Mouse (Mus musculus) midbrain, embryonic 16.5 days (tissue): ENCODE results near the gene Gm364. TPM values are rescaled to one million over a fixed set of nuclear protein-coding genes. Genes with fewer than 3 reads are reported as not detected.

ENCODE experiments used
- ATAC-seq: fragments of 200-750 bp; cut with Nextera tagmentation; 2 replicates; pipeline ENCODE4 v1.8.0; 2017; ENCODE audit warnings: moderate TSS enrichment
- H3K27ac ChIP-seq: fragments of 300-500 bp; sonication (generic); 2 replicates; pipeline ENCODE4 v1.5.1; 2014; ENCODE audit warnings: mild to moderate bottlenecking, low read length, mixed read lengths
- H3K27me3 ChIP-seq: fragments of 300-500 bp; sonication (generic); 2 replicates; pipeline ENCODE4 v1.6.1; 2014; ENCODE audit warnings: low read depth, low read length, mixed read lengths; ENCODE audit not compliant: control insufficient read depth, insufficient read depth
- H3K36me3 ChIP-seq: fragments of 300-500 bp; sonication (generic); 2 replicates; pipeline ENCODE4 v1.6.1; 2014; ENCODE audit warnings: mild to moderate bottlenecking, low read length, moderate library complexity, mixed read lengths; ENCODE audit not compliant: control insufficient read depth, insufficient read depth
- H3K4me1 ChIP-seq: fragments of 300-500 bp; sonication (generic); 2 replicates; pipeline ENCODE4 v1.6.1; 2014; ENCODE audit warnings: mild to moderate bottlenecking, low read length, mixed read lengths; ENCODE audit not compliant: control insufficient read depth, insufficient read depth
- H3K4me2 ChIP-seq: fragments of 300-500 bp; sonication (generic); 2 replicates; pipeline ENCODE4 v1.6.1; 2014; ENCODE audit warnings: mild to moderate bottlenecking, low read length, mixed read lengths
- H3K4me3 ChIP-seq: fragments of 300-500 bp; sonication (generic); 2 replicates; pipeline ENCODE4 v1.5.1; 2014; ENCODE audit warnings: low read depth, mild to moderate bottlenecking, low read length, moderate library complexity, mixed read lengths
- H3K9ac ChIP-seq: fragments of 300-500 bp; sonication (generic); 2 replicates; pipeline ENCODE4 v1.6.1; 2014; ENCODE audit warnings: low read depth, low read length, mixed read lengths
- H3K9me3 ChIP-seq: fragments of 300-500 bp; sonication (generic); replicated peaks from 2 replicates; pipeline ENCODE4 v1.6.1; 2014; ENCODE audit warnings: mild to moderate bottlenecking, low read length, mixed read lengths; ENCODE audit not compliant: control insufficient read depth, poor library complexity, severe bottlenecking
- WGBS: fragments of 180-500 bp; shearing (Covaris S2); extraction: QIAGEN DNeasy Blood & Tissue Kit; methylation state at CpG from one replicate; pipeline ENCODE4 v1.1.7; 2014; 5-methylcytosine and 5-hydroxymethylcytosine counted together
- polyA plus RNA-seq: library from polyadenylated mRNA; unstranded; fragments of >200 nt; fragmentation: Nextera tagmentation; extraction: Ambion mirVana; gene quantifications from 2 replicates; pipeline ENCODE4 v1.2.1, GENCODE M21; 2015

Gene Gm364
- polyA plus RNA-seq, 1 experiment from 2014 or later, result not detected

DNA sequence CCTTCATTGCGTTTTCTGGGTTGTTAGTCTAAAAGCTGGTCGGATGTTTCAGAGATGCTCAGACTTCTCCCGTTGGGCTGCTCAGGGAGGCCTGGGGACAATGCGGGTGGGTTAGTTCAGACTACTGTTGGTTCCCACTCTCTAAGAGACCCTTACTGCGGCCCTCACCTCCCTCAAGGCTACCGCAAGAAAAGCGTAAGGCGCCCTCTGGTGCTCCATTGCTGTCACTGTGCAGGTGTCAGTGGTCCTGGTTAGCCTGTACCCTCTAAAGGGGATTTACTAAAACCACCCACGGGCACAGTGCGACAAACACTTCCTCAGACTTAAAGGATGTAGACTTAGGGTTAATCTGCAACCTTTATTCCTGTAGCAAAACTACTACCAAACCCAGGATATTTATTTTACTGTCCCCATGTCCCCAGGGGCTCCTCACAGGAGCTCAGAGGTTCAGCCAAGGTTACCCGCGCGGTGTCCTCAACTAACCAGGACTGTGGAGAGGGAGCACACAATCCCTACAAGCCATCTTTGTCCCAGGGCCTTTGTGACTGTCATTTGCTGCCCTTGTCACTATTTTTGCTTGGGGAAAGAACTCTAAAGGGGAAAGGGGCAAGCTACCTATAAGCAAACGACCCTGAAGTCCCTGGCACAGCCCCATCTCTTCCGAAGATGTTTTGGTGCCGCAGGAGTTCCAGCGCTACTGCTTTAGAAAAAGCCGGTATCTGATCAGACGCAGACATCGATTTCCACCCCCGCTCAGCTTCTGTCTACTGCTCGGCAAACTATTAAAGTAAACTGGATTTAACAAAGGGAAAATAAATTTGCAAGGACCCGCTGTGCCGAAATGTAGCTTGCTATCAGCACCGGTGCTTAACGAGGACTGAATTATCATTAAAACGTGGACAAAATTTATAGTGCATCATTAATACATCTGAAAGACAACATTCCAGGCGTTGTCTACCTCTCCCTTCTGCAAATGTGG lies 112.5 kb downstream of the Gm364 start:
- peak overlapping the region; percentile 6 for H3K4me3 ChIP-seq
- no peaks in the 10 kb centered on the region for H3K27me3 ChIP-seq
- H3K4me2 ChIP-seq, result peak overlapping the region; percentile 42
- 38% methylated on average over 28 of the region's 28 CpGs for WGBS
- no peak overlapping the region; the same call in 1 of the 2 replicates for H3K9ac ChIP-seq
- H3K9me3 ChIP-seq, result no peaks in the 10 kb centered on the region
- H3K4me1 ChIP-seq, result no peaks in the 10 kb centered on the region; the same call in 1 of the 2 replicates
- no peak overlapping the region for H3K27ac ChIP-seq
- no peaks in the 10 kb centered on the region for H3K36me3 ChIP-seq
- ATAC-seq, result peak; percentile 42; the same call in 1 of the 2 replicates

Other genes starting within 250 kb of the Gm364 start
- not detected in 2 replicates for gene Cd40lg, start 197.0 kb upstream of the Gm364 start, polyA plus RNA-seq
- gene Arhgef6, start 70.4 kb upstream of the Gm364 start, polyA plus RNA-seq, result 4.5 and 5.4 TPM in 2 replicates
- gene Rbmx, start 16.1 kb upstream of the Gm364 start, polyA plus RNA-seq, result 158 and 182 TPM in 2 replicates
- 0.50 and 0.52 TPM in 2 replicates for gene Gpr101, start 94.6 kb downstream of the Gm364 start, polyA plus RNA-seq